Mouse (Mus musculus) ES-Bruce4 (cell line): ENCODE measurements around the gene Slc4a5. TPM values are rescaled to one million over a fixed set of nuclear protein-coding genes. Genes with fewer than 3 reads are reported as not detected.

ENCODE experiments used
- H3K27ac ChIP-seq: 2 replicates; pipeline ENCODE4 v1.5.1; 2012; ENCODE audit warnings: low read length, inconsistent platforms; ENCODE audit not compliant: insufficient read depth
- H3K27me3 ChIP-seq: 2 replicates; pipeline ENCODE4 v1.6.1; 2012; ENCODE audit warnings: mild to moderate bottlenecking, low read length, inconsistent platforms; ENCODE audit not compliant: control insufficient read depth, poor library complexity, insufficient read depth, severe bottlenecking
- H3K36me3 ChIP-seq: 2 replicates; pipeline ENCODE4 v1.6.1; 2012; ENCODE audit warnings: inconsistent platforms, mild to moderate bottlenecking, low read length, moderate library complexity; ENCODE audit not compliant: control insufficient read depth, poor library complexity, insufficient read depth, severe bottlenecking
- H3K4me1 ChIP-seq: one replicate; pipeline ENCODE4 v1.8.1; 2011; ENCODE audit warnings: low read length; ENCODE audit not compliant: control insufficient read depth, insufficient read depth
- H3K4me3 ChIP-seq: 2 replicates; pipeline ENCODE4 v1.5.1; 2011; ENCODE audit warnings: low read depth, mild to moderate bottlenecking, low read length
- H3K9ac ChIP-seq: 2 replicates; pipeline ENCODE4 v1.6.1; 2012; ENCODE audit warnings: low read depth, mild to moderate bottlenecking, inconsistent platforms; ENCODE audit not compliant: poor library complexity, severe bottlenecking
- H3K9me3 ChIP-seq: replicated peaks from 2 replicates; pipeline ENCODE4 v1.6.1; 2012; ENCODE audit warnings: mild to moderate bottlenecking, low read length, inconsistent platforms; ENCODE audit not compliant: control insufficient read depth, poor library complexity, insufficient read depth, severe bottlenecking
- CTCF ChIP-seq: IDR thresholded peaks from one replicate; pipeline ENCODE4 v1.8.1; 2011; ENCODE audit warnings: low read depth, low read length
- EP300 ChIP-seq: IDR thresholded peaks from 2 replicates; pipeline ENCODE4 v1.6.1; 2011; ENCODE audit warnings: low read depth, low read length; ENCODE audit not compliant: insufficient read depth
- POLR2A ChIP-seq: IDR thresholded peaks from one replicate; pipeline ENCODE4 v1.8.1; 2011; ENCODE audit warnings: low read length; ENCODE audit not compliant: insufficient read depth
- polyA plus RNA-seq: library from polyadenylated mRNA; stranded (reverse); fragments of >200 nt; gene quantifications from 2 replicates; pipeline ENCODE4 v1.2.4, GENCODE M21; 2011; ENCODE audit warnings: low read depth; ENCODE audit not compliant: missing spikeins, insufficient read depth, insufficient read length

Gene Slc4a5
- polyA plus RNA-seq, 1 experiment = 3.8 TPM

DNA sequence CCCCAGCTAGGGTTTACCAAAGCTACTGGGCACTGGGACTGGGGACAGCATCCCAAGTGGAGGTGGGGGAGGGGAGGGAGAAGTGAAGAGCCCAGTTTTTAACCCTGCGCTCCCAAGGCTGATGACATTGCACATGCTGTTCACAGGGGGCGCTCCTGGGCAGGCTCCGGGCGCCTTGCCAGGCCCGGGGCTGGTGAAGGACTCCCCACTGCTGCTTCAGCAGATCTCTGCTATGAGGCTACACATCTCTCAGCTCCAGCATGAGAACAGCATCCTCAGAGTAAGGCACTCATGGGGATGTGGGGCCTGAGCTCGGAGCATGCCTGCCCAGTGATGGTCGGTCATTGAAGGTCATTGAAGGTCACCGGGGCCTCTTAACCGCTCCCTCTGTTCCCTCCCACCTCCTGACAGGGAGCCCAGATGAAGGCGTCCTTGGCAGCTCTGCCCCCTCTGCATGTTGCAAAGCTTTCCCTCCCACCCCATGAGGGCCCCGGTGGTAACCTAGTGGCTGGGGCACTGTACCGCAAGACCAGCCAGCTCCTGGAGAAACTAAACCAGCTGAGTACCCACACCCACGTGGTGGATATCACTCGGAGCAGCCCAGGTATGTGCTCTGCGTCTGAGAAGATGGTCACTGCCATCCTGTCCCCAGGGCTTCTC lies 22.2 kb upstream of the Slc4a5 start:
- TF ChIP-seq CTCF (peak; percentile 50), POLR2A (no peak)
- Histone ChIP-seq H3K27me3 (no peaks in the 10 kb centered on the region), H3K4me1 (no peaks in the 10 kb centered on the region), H3K4me3 (no peak overlapping the region), H3K9ac (no peak overlapping the region), H3K27ac (no peak overlapping the region), H3K36me3 (peaks cover 2% of the 10 kb centered on the region; the same call in 1 of the 2 replicates), H3K9me3 (no peaks in the 10 kb centered on the region)

DNA sequence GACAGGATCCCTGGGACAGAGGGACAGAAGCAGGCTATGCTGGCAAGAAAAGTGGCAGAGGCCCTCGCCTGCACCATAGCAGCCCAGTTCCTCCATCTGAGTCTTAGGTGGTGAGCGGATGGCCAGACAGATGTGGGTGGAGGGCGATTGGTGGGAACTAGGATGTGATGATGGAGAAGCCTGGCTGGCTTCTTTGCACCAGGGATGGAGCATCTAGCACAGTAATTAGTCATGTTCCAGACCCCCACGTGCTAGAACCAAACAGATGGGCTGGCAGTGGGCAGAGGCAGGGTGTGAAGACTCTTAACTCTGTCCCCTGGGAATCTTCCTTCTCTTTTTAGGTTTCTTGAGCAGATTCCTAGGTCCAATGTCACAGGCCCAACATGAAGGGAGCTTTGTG lies 16.3 kb upstream of the Slc4a5 start:
- Histone ChIP-seq H3K4me1 (no peaks in the 10 kb centered on the region), H3K4me3 (no peak overlapping the region), H3K27ac (no peak overlapping the region), H3K9ac (no peak overlapping the region), H3K36me3 (no peaks in the 10 kb centered on the region), H3K27me3 (no peaks in the 10 kb centered on the region), H3K9me3 (no peaks in the 10 kb centered on the region)
- TF ChIP-seq CTCF (no peak), POLR2A (no peak), EP300 (no peak)

DNA sequence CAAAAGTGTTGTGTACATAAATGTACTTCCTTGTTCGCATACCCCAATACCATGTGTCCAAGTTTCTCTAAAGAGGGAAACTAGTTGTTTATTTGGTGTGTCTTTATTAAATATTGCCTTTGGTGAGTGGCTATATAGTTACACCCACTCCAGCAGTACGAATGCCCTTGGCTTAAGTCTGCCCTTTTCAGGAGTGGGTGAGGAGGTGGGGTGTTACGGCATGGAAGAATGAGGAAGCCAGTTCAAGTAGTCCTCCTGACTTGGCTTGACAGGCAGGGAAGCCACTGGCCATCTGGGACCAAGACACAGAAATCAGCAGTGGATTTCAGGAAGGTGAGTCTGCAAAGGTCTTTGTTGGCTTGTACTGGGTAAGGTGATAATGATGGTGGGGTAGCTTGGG lies 13.8 kb upstream of the Slc4a5 start:
- TF ChIP-seq CTCF (no peak), EP300 (no peak)
- no peak overlapping the region for H3K27ac ChIP-seq

DNA sequence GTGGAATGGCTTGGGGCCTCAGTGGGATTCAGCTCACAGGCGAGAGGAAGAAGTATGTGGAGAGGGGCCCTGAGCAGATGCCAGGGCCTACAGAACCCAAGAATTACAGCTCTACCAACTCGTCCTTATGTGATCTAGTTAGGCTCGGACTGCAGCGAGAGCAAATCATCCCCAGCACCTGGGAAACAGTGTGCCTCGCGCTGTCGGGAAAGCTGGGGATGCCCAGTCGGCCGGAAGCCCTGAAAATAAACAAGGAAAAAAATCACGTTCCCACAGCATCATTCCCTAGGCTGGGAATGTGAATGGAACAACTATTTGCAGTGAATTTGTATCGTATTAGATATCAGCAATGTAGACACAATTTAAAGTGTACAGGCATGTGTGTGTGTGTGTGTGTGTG lies 13.3 kb upstream of the Slc4a5 start:
- no peak overlapping the region for H3K27ac ChIP-seq
- H3K27me3 ChIP-seq = no peaks in the 10 kb centered on the region
- H3K9ac ChIP-seq = no peak overlapping the region
- no peaks in the 10 kb centered on the region for H3K4me1 ChIP-seq
- no peaks in the 10 kb centered on the region for H3K9me3 ChIP-seq
- no peak overlapping the region for H3K4me3 ChIP-seq
- TF ChIP-seq CTCF (no peak), POLR2A (no peak), EP300 (no peak)
- no peaks in the 10 kb centered on the region for H3K36me3 ChIP-seq

More for the DNA sequence above, 13.8 kb upstream of the Slc4a5 start:
- H3K27me3 ChIP-seq = no peaks in the 10 kb centered on the region
- H3K36me3 ChIP-seq = no peaks in the 10 kb centered on the region
- no peaks in the 10 kb centered on the region for H3K9me3 ChIP-seq
- no peak overlapping the region for H3K9ac ChIP-seq
- H3K4me3 ChIP-seq = no peak overlapping the region
- no peaks in the 10 kb centered on the region for H3K4me1 ChIP-seq

DNA sequence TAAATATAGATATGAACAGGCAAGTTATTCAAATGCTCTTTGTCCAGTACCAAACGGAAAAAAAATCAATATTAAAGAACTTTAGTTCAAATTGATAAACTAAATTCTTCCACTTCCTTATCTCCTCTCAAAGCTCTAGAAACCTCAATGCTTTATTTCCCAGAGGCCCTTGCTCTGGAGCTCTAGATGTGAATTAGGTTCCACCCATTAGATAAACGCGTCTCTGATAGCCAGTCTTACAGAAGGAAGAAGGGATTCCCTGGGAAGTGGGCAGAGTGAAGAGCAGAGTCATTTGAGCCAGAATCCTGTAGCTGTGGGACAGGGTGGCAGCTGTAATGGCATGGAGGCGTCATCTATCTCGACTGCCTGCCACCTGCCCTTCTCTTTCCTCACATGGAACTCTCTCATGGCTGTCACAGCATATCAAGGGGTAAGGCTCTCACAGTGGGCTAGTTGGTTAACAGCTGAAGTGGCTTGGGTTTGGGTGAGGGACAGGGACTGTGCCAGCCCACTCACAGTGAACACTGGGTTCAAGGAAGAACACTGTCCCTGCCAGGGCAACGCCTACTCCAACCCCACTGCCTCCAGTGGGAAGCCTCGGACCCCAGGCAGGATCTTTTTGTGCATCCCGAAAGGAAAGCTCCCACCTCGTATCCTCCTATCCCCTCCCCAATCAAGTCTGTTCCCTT lies 12.1 kb upstream of the Slc4a5 start:
- Histone ChIP-seq H3K4me1 (no peaks in the 10 kb centered on the region), H3K4me3 (no peak overlapping the region), H3K27ac (no peak overlapping the region), H3K9me3 (no peaks in the 10 kb centered on the region), H3K36me3 (no peaks in the 10 kb centered on the region), H3K27me3 (no peaks in the 10 kb centered on the region), H3K9ac (no peak overlapping the region)
- TF ChIP-seq POLR2A (no peak), EP300 (no peak), CTCF (no peak)

DNA sequence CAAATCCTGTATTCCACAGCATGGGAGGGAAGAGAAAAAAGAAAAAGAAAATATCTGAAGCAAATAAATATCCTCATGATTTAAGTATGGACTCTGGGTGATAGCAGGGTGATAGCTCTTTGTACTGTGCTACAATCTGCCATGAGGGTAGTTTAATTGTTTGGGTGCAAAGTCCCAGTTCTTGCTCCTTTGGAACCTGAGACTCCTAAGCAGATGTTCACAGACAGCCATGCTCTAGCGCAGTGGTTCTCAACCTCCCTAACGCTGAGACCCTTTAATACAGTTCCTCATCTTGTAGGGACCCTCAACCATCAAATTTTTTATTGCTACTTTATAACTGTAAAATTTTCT lies 11.6 kb upstream of the Slc4a5 start:
- Histone ChIP-seq H3K36me3 (no peaks in the 10 kb centered on the region), H3K9me3 (no peaks in the 10 kb centered on the region), H3K27me3 (no peaks in the 10 kb centered on the region), H3K27ac (no peak overlapping the region), H3K4me3 (no peak overlapping the region), H3K9ac (no peak overlapping the region), H3K4me1 (no peaks in the 10 kb centered on the region)
- no peak for TF ChIP-seq POLR2A
- TF ChIP-seq CTCF = no peak
- no peak for TF ChIP-seq EP300
